Mouse (Mus musculus): Measurements from ENCODE around the gene Arid5b. TPM values are rescaled to one million over a fixed set of nuclear protein-coding genes. Genes with fewer than 3 reads are reported as not detected.

Gene Arid5b
- polyA plus RNA-seq, 1 experiment from 2014 or later: 21.5 TPM

DNA sequence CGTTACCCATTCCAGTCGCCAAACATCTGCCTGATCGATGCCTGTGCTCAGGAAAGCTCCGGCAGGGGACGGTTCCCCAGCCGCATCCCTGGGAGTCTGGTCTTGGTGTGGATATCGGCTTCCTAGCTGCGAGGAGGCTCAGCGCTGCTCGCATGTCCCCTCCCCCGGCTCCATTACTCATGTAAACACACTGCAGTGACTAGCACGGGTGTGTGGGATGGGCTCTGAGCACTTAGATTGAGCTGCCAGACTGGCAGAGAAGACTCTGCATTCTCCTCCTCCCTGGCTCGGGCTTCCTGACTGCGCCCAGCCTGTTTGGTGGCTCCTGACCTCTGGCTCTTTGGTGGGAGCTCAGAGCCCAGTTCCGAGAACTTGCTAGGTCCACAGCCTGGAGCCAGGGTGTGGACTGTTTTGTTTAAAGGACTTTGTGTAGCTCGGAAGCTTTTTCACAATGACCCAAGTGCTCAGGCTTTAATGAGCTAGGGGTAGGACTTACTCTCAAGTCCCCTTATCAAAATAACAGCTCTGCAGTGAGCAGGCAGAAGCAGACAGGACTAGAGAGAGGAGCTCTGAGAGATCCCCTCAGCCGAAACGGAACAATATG lies 142.0 kb downstream of the Arid5b start:
- Histone ChIP-seq H3K4me3 (peak overlapping the region; percentile 39), H3K9me3 (no peaks in the 10 kb centered on the region), H3K4me2 (peak overlapping the region; percentile 65), H3K27me3 (no peaks in the 10 kb centered on the region), H3K4me1 (replicated peaks) (peaks cover 29% of the 10 kb centered on the region), H3K36me3 (peaks cover 15% of the 10 kb centered on the region; the same call in 1 of the 2 replicates), H3K9ac (peak overlapping the region; percentile 62), H3K27ac (replicated peaks) (peak overlapping the region; percentile 76)
- ATAC-seq (ENCODE audit: low read depth): peak; percentile 84
- 1% methylated on average over 18 of the region's 18 CpGs for WGBS

DNA sequence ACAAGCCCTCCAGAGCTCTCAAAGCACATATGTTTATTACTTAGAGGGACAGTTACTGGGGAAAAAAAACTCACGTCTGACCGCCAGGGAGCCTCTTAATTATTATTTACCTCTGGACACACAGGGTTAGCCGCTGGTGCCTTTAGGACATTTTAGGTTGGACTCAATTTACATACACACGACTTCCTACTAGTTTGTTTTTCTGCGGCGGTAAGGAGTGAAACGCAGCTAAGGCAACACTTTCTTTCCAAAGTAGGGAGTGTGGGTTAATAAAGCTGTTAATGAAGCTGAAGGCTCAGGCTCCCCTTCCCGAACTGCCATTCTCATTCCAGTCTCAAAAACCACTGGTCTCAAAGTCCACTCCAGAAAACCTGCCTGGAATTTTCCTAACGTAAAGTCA lies 142.5 kb downstream of the Arid5b start:
- Histone ChIP-seq H3K4me2 (peak overlapping the region; percentile 65), H3K27ac (replicated peaks) (peak overlapping the region; percentile 76), H3K4me3 (peak overlapping the region; percentile 39), H3K36me3 (peaks cover 15% of the 10 kb centered on the region), H3K4me1 (replicated peaks) (peaks cover 29% of the 10 kb centered on the region), H3K9ac (peak overlapping the region; percentile 62), H3K9me3 (no peaks in the 10 kb centered on the region), H3K27me3 (no peaks in the 10 kb centered on the region)
- under 1% methylated on average over 9 of the region's 9 CpGs for WGBS
- no peak for ATAC-seq (ENCODE audit: low read depth)

DNA sequence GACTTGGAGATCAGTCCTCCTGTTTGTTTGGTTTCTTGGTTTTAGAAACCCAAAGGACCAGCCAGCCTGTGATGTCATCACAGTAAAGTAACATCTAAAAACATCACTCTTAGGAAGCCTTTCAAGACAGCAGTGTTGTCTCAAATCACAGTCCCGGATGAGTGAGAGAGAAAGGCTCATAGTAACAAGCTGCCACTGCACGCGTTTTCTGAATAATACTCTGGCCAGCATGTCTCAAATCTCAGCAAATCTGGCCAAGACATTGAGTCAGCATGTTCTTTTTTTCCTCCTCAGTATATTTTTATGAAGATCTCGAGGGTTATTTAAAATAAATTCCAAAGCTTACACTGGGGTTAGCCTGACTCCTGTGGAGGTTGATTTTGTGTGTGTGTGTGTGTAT lies 143.1 kb downstream of the Arid5b start:
- peak overlapping the region; percentile 62; the same call in 1 of the 2 replicates for H3K9ac ChIP-seq
- peak overlapping the region; percentile 65 for H3K4me2 ChIP-seq
- H3K27ac ChIP-seq (replicated peaks): no peak overlapping the region
- no peaks in the 10 kb centered on the region for H3K9me3 ChIP-seq
- H3K36me3 ChIP-seq: peaks cover 15% of the 10 kb centered on the region
- 29% methylated on average over 4 of the region's 4 CpGs for WGBS
- H3K27me3 ChIP-seq: no peaks in the 10 kb centered on the region
- H3K4me1 ChIP-seq (replicated peaks): peaks cover 31% of the 10 kb centered on the region
- H3K4me3 ChIP-seq: no peak overlapping the region
- no peak for ATAC-seq (ENCODE audit: low read depth)

DNA sequence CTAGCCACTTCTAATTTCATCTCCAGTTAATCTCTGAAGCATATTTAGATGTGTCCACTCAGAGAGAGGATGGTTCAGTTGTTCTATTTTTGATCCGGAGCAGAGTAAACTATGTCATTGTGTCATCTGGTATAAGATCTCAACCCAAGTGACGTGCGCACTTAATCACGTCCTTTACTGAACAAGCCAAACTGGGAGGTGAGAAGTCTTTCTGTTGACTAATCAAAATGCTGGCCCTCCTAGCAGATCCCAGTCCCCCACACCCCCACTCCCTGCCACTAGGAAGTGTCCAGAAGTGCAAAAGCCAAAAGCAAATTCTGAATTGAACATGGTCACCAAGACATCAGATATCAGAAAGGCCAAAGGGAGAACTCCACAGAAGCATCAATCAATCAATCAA lies 144.0 kb downstream of the Arid5b start:
- H3K27me3 ChIP-seq: no peaks in the 10 kb centered on the region
- peaks cover 15% of the 10 kb centered on the region for H3K36me3 ChIP-seq
- H3K9ac ChIP-seq: no peak overlapping the region
- H3K4me1 ChIP-seq (replicated peaks): peaks cover 40% of the 10 kb centered on the region
- ATAC-seq (ENCODE audit: low read depth): no peak
- no peak overlapping the region for H3K27ac ChIP-seq (replicated peaks)
- H3K9me3 ChIP-seq: no peaks in the 10 kb centered on the region
- no peak overlapping the region for H3K4me2 ChIP-seq
- no peak overlapping the region for H3K4me3 ChIP-seq
- WGBS: 92% methylated on average over 4 of the region's 4 CpGs

DNA sequence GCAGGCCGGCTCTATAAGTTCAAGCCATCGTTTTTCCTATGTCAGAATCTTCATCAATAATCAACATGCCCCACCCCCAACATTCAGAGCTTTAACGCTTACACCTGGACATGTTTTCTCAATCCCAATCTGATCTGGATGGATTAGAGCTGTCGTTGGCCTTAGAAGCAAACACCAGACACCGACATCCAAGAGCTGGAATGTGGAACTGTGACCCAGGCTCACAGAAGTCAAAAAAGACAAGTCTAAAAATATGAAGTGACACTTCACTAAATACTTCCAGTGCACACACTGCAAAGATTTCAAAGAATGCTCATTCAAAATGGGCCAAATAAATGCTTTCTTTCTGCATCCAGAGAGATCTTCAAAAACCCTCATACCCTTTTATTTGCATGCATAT lies 144.5 kb downstream of the Arid5b start:
- 85% methylated on average over 5 of the region's 5 CpGs for WGBS
- peaks cover 45% of the 10 kb centered on the region for H3K4me1 ChIP-seq (replicated peaks)

DNA sequence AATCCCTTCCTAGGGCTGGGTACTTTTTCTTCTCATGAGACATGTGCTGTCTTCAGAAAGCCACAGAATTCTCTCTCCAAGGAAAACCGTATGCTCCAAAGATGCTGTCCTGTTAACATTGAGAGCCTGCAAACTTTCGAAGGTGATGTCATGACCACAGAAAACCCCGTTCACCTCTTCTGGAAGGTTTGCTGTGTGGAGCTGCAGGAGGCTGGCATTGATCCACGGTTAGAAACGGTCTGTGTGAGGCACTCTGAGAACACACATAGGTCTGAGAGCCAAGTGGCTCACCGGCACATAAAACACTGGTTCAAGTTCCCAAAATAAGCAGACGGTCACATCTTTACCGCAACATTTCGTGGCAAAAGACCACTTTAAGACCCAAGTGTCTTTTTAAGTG lies 145.9 kb downstream of the Arid5b start:
- Histone ChIP-seq H3K36me3 (peaks cover 10% of the 10 kb centered on the region), H3K27me3 (no peaks in the 10 kb centered on the region), H3K27ac (replicated peaks) (no peak overlapping the region), H3K9me3 (no peaks in the 10 kb centered on the region), H3K4me3 (no peak overlapping the region), H3K4me2 (no peak overlapping the region), H3K4me1 (replicated peaks) (peaks cover 55% of the 10 kb centered on the region), H3K9ac (no peak overlapping the region)
- no peak for ATAC-seq (ENCODE audit: low read depth)
- WGBS: 90% methylated on average over 9 of the region's 9 CpGs

More for the DNA sequence above, 144.5 kb downstream of the Arid5b start:
- no peak overlapping the region for H3K4me3 ChIP-seq
- H3K4me2 ChIP-seq: no peak overlapping the region
- no peak for ATAC-seq (ENCODE audit: low read depth)
- no peaks in the 10 kb centered on the region for H3K27me3 ChIP-seq
- no peak overlapping the region for H3K27ac ChIP-seq (replicated peaks)
- no peaks in the 10 kb centered on the region for H3K9me3 ChIP-seq
- no peak overlapping the region for H3K9ac ChIP-seq
- peaks cover 15% of the 10 kb centered on the region for H3K36me3 ChIP-seq

DNA sequence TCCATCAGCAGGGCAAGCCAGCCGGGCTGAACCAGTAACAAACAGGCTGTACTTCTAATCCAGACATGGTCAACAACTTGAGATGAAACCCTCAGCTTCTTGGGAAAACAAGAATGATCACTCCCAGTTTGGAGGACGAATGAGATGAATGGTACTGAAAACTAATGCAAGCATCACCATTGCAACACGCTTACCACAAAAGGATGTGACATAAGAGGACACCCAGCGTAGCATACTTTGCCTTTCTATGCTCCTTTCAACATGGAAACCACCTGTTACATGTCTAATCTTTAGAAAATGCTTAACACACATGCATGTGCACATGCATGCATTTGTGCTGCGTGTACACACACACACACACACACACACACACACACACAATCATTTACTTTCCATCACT lies 146.4 kb downstream of the Arid5b start:
- 92% methylated on average over 5 of the region's 5 CpGs for WGBS
- no peak overlapping the region for H3K4me3 ChIP-seq
- H3K9me3 ChIP-seq: no peaks in the 10 kb centered on the region
- H3K9ac ChIP-seq: no peak overlapping the region
- H3K36me3 ChIP-seq: peaks cover 10% of the 10 kb centered on the region
- H3K4me1 ChIP-seq (replicated peaks): peaks cover 52% of the 10 kb centered on the region
- H3K27me3 ChIP-seq: no peaks in the 10 kb centered on the region
- no peak overlapping the region for H3K27ac ChIP-seq (replicated peaks)
- no peak overlapping the region for H3K4me2 ChIP-seq
- no peak for ATAC-seq (ENCODE audit: low read depth)

DNA sequence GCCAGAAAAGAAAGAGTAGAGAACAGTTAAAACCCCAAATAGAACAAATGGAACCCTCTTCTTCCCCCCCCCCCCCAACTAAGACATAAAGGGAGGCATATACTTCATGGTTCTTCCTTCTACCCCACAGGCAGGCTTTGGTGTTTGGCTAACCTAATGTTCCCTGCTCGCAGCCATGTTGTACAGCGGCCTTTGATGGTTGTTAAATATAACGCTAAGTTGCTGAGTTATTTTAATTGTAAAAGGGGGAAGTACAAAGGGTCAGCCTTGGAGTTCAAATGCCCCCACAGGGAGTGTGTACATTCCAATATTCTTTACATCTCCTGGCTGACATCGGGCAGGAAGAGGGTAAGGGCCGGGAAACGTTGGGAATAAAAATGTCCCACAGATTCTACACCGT lies 148.9 kb downstream of the Arid5b start:
- no peak overlapping the region for H3K4me2 ChIP-seq
- no peaks in the 10 kb centered on the region for H3K27me3 ChIP-seq
- H3K4me1 ChIP-seq (replicated peaks): peaks cover 32% of the 10 kb centered on the region
- 61% methylated on average over 7 of the region's 7 CpGs for WGBS
- no peak for ATAC-seq (ENCODE audit: low read depth)
- H3K27ac ChIP-seq (replicated peaks): no peak overlapping the region
- no peak overlapping the region for H3K4me3 ChIP-seq
- H3K36me3 ChIP-seq: peaks cover 10% of the 10 kb centered on the region
- H3K9me3 ChIP-seq: no peaks in the 10 kb centered on the region
- H3K9ac ChIP-seq: no peak overlapping the region

DNA sequence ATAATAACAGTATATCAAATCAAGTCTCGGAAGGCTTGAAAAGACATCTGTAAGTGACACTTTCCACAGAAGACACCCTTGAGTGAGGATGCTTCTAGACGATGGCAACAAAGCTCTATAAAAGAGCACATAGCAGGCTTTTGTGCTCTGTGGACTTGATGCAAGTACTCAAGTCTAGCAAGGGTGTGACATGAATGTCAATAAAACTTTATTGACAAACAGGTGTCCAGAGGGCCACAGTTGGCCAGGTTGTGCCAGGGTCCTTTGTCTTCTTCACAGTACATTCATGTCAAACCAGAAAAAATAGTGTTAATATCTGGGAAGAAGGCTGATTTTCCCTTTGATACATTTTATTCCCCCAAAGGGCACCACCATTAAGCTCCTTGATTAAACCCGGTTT lies 149.5 kb downstream of the Arid5b start:
- Histone ChIP-seq H3K9me3 (no peaks in the 10 kb centered on the region), H3K4me1 (replicated peaks) (peaks cover 30% of the 10 kb centered on the region), H3K9ac (no peak overlapping the region), H3K27ac (replicated peaks) (0 out of 2 replicates have a peak overlapping the region, but pooled peaks have one; percentile 33), H3K27me3 (no peaks in the 10 kb centered on the region), H3K36me3 (peaks cover 10% of the 10 kb centered on the region), H3K4me3 (no peak overlapping the region), H3K4me2 (no peak overlapping the region)
- WGBS: 68% methylated on average over 3 of the region's 3 CpGs
- no peak for ATAC-seq (ENCODE audit: low read depth)

DNA sequence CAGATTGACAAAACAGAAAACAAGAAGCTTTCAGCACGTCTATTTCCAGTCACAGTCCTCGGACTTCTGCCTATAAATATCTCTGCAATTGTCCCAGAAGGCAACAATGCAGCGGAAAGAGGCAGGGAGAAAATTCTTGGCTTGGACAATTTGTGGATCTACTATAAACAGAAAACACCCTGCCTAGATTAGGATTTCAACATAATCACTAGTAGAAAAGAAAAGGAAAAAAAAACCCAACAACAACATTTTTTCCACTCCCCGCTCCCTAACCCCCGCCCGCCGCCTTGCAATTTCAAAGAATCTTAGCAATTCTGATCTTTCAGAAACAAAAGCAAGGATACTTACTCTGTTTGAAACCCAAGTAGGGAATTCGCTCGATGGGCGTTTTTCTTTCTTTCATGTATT lies 150.1 kb downstream of the Arid5b start:
- Histone ChIP-seq H3K36me3 (peaks cover 10% of the 10 kb centered on the region), H3K27ac (replicated peaks) (0 out of 2 replicates have a peak overlapping the region, but pooled peaks have one; percentile 33), H3K9ac (no peak overlapping the region), H3K27me3 (no peaks in the 10 kb centered on the region), H3K4me3 (no peak overlapping the region), H3K4me1 (replicated peaks) (peaks cover 30% of the 10 kb centered on the region), H3K9me3 (no peaks in the 10 kb centered on the region), H3K4me2 (no peak overlapping the region)
- WGBS: 68% methylated on average over 10 of the region's 10 CpGs
- no peak for ATAC-seq (ENCODE audit: low read depth)

DNA sequence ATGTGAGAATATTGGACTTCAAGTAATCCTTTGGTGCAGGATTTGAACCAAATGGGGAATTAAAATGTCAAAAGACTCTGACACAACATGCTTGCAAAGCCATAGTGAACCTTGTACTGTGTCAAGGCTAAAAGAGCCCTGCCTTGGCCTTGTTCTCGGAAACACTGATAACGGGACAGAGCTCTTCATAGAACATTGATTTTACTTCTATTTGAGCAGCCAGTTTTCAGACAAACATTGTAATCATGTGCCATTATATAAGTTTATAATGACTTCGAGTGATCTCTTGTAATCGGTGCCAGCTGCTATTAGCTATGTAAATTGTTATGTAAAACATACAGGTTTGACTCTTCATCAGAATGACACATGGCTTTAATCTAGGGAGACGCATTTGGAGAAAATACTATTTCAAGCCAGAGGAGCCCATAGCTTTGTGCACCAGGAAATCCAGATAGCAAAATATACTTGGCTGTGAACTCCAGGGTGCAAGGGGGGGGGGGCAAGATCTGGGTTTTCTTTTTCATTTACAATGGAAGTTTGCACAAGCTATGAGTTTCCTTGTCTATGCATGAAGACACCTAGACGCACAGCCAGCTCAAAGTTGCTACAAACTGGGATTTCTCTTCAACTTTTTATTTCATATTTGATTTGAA lies 150.8 kb downstream of the Arid5b start:
- Histone ChIP-seq H3K9ac (no peak overlapping the region), H3K4me1 (replicated peaks) (peaks cover 30% of the 10 kb centered on the region), H3K36me3 (peaks cover 4% of the 10 kb centered on the region), H3K4me3 (no peak overlapping the region), H3K9me3 (no peaks in the 10 kb centered on the region), H3K27me3 (no peaks in the 10 kb centered on the region), H3K4me2 (no peak overlapping the region), H3K27ac (replicated peaks) (no peak overlapping the region)
- WGBS: 75% methylated on average over 6 of the region's 6 CpGs
- ATAC-seq (ENCODE audit: low read depth): no peak

DNA sequence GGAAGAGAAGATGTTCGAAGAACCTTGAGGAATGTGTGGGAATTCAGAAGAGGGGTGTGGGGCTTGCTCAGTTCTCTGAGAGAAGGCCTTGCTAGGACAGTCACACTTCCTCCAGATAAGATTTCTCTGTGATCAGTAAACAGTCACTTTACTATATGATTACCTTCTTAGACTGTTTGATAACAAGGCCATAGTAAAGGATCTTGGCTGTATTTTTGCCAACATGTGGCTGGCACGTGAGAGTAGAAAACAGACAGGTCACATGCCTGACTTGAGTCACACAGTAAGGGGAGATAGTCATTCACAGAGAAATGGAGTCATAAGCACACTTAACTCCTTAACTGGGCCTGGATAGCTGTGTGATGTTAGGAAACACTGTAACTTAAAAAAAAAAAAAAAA lies 151.4 kb downstream of the Arid5b start:
- 86% methylated on average over 2 of the region's 2 CpGs for WGBS
- H3K4me2 ChIP-seq: no peak overlapping the region
- H3K36me3 ChIP-seq: no peaks in the 10 kb centered on the region; the same call in 1 of the 2 replicates
- peaks cover 30% of the 10 kb centered on the region for H3K4me1 ChIP-seq (replicated peaks)
- no peaks in the 10 kb centered on the region for H3K9me3 ChIP-seq
- H3K27ac ChIP-seq (replicated peaks): no peak overlapping the region
- H3K27me3 ChIP-seq: no peaks in the 10 kb centered on the region
- H3K4me3 ChIP-seq: no peak overlapping the region
- no peak for ATAC-seq (ENCODE audit: low read depth)
- H3K9ac ChIP-seq: no peak overlapping the region

Data from neural tube, embryonic 13.5 days (tissue).